Mouse (Mus musculus) megakaryocyte, embryonic 14.5 days (primary cell): ENCODE measurements around the gene Plxnc1. TPM values are rescaled to one million over a fixed set of nuclear protein-coding genes. Genes with fewer than 3 reads are reported as not detected.

Experiments used
- H3K27me3 ChIP-seq: replicated peaks from 2 replicates; pipeline ENCODE3; 2012; ENCODE audit warnings: inconsistent platforms
- H3K36me3 ChIP-seq: replicated peaks from 2 replicates; pipeline ENCODE3; 2012; ENCODE audit warnings: low read length, inconsistent platforms, mixed read lengths
- H3K4me1 ChIP-seq: 2 replicates; pipeline ENCODE4 v1.6.1; 2012; ENCODE audit warnings: inconsistent platforms
- H3K4me3 ChIP-seq: replicated peaks from 2 replicates; pipeline ENCODE3; 2012; ENCODE audit warnings: moderate library complexity, mild to moderate bottlenecking, inconsistent platforms
- H3K9me3 ChIP-seq: 2 replicates; pipeline ENCODE4 v1.6.1; 2012; ENCODE audit warnings: inconsistent platforms
- FLI1 ChIP-seq: IDR thresholded peaks from 2 replicates; pipeline ENCODE4 v1.6.1; 2012; ENCODE audit warnings: low read length, inconsistent platforms, mixed read lengths
- GATA1 ChIP-seq: IDR thresholded peaks from 3 replicates; pipeline ENCODE4 v1.6.1; 2012; ENCODE audit warnings: mixed read lengths, low read length, inconsistent platforms, borderline replicate concordance
- polyA plus RNA-seq: library from polyadenylated mRNA; stranded (reverse); fragments of >175 nt; gene quantifications from 2 replicates; pipeline ENCODE4 v1.2.3, GENCODE M21; 2012; ENCODE audit warnings: low replicate concordance; ENCODE audit not compliant: insufficient read depth

The Plxnc1 gene
- polyA plus RNA-seq, result 3.7 and 6.1 TPM in 2 replicates

DNA sequence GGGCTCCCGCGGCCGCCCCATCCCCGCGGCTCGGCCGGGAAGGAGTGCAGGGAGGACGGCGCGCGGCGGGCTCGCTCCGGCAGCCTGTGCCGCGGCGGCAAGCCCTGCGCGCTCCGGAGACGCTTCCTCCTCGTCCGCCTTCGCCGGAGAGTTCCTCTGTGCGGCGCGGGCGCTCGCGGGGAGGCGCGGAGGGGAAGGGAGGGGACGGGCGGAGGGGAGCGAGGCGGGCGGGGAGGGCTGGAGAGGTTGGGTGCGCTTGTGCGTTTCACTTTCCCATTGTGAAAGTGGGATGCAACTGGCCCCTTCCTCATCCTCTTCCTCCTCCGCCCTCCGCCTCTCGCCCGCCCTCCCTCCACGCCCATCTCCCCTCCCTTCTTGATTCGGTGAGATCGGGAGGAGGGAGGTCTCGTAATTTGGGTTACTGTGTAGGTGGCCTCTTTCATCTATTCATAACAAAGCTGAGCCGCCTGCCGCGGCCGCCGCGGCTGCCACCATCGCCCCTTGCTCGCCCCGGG, at the start of gene Plxnc1:
Gene Plxnc1 (minus strand): TSS at position 145 of the 515 bp plus-strand sequence.
- Histone ChIP-seq H3K4me1 (peaks cover 74% of the 10 kb centered on the region), H3K36me3 (peaks cover 12% of the 10 kb centered on the region), H3K27me3 (no peaks in the 10 kb centered on the region), H3K9me3 (no peaks in the 10 kb centered on the region), H3K4me3 (peak within 1 kb of the TSS; percentile 100)
- TF ChIP-seq FLI1, result no peak
- TF ChIP-seq GATA1, result no peak

DNA sequence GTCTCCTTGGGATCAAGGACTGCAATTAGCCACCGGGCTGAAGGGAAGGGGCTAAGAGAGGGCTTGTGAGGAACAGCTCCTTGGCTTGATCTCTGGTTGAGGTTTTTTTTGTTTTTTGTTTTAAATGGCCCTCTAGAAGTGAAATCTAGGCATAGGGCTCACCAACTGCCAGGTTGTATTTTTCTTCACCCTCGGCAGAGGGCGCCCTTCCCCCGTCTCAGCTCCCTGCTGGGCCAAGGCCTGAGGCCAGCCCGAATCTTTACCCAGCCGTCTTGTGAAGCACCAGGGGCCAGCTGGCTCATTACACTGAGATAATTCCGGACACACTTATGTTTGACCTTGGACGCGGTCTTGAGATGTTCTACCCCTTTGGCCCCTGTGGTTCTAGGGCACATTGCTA, 47.5 kb upstream of the Plxnc1 start:
- H3K27me3 ChIP-seq, result peaks cover 33% of the 10 kb centered on the region
- H3K9me3 ChIP-seq, result peaks cover 15% of the 10 kb centered on the region
- peaks cover 29% of the 10 kb centered on the region for H3K4me1 ChIP-seq
- no peaks in the 10 kb centered on the region for H3K36me3 ChIP-seq
- H3K4me3 ChIP-seq, result peak overlapping the region; percentile 83
- TF ChIP-seq GATA1, result no peak
- no peak for TF ChIP-seq FLI1

DNA sequence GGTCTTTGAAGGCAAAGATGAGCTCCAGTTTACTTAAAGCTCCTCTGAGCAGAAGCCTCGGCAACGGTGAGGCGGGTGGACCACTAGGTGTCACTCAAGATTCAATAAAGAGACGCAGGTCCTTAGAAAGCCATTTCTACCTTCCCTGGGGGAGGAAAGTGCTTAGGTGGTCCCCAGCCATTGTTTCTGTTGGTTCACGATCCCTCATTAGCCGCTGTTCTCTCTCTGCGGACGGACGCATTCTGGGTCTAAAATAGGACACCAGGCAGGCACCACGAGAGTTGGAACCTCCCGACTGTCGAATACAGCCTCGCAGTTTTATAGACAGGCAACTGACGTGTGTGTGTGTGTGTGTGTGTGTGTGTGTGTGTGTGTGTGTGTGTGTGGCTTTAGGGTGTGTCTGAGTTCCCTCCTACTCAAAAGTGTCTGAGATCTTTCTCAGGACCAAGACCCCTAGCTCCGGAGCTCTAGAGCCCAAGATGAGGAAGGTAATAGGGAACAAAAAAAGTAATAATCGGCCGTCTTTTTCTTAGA, 47.0 kb upstream of the Plxnc1 start:
- peak overlapping the region; percentile 83 for H3K4me3 ChIP-seq
- H3K27me3 ChIP-seq, result peaks cover 33% of the 10 kb centered on the region
- no peak for TF ChIP-seq FLI1
- TF ChIP-seq GATA1, result no peak
- H3K36me3 ChIP-seq, result no peaks in the 10 kb centered on the region
- peaks cover 10% of the 10 kb centered on the region for H3K9me3 ChIP-seq
- peaks cover 33% of the 10 kb centered on the region for H3K4me1 ChIP-seq

DNA sequence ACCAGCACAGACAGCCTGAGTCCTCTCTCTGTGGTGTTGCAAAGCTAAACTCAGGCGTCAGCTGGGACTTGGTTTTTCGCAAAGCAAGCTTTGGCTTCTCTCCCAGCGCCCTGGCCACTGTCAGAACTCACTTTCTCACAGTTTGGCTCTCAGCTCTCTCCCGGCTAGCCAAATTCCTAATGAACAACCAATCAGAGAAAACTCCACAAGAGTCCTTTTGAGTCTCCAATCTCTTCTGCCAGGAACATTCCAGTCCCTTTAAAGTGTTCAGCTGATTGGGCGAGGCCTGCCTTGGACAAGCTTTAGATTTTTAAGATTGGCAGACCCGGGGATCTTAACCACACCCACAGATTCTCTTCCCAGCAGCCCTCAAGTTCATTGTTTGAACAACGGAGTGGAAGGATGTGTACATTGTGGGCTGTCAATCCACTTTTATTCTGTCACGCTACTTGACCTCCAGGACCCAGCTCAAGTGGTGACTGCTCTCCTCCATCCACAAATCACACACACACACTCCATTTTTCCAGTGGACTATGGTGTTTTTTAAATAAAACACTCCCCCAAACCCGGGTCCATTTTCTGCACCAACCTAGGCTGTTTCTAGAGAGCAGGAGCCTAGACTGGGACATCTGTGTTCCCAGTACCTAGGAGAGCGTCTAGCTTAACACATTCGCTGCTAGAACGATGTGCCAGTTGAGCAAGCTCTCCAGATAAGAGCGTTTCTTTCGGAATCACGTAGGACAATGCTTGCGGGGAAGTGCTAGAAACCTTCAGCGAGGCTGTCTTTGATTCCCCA, 46.3 kb upstream of the Plxnc1 start:
- Histone ChIP-seq H3K36me3 (no peaks in the 10 kb centered on the region), H3K27me3 (peaks cover 33% of the 10 kb centered on the region), H3K9me3 (peaks cover 5% of the 10 kb centered on the region; the same call in 1 of the 2 replicates), H3K4me1 (peaks cover 33% of the 10 kb centered on the region), H3K4me3 (peak overlapping the region; percentile 83)
- TF ChIP-seq GATA1 (no peak), FLI1 (no peak)

- no peak overlapping the region for H3K4me3 ChIP-seq
- no peaks in the 10 kb centered on the region for H3K36me3 ChIP-seq
- TF ChIP-seq FLI1 (no peak), GATA1 (no peak)
- peaks cover 14% of the 10 kb centered on the region for H3K9me3 ChIP-seq
- H3K4me1 ChIP-seq, result peaks cover 30% of the 10 kb centered on the region
- H3K27me3 ChIP-seq, result peaks cover 31% of the 10 kb centered on the region
Observed at GRCm38 (mm10) chr10:94989321-94989720, 44.7 kb upstream of the Plxnc1 start.

GRCm38 (mm10) chr10:94985103-94985502, 40.5 kb upstream of the Plxnc1 start:
- Histone ChIP-seq H3K27me3 (peaks cover 24% of the 10 kb centered on the region), H3K36me3 (no peaks in the 10 kb centered on the region), H3K9me3 (peaks cover 43% of the 10 kb centered on the region), H3K4me1 (peaks cover 15% of the 10 kb centered on the region), H3K4me3 (no peak overlapping the region)
- TF ChIP-seq GATA1 (no peak), FLI1 (no peak)

DNA sequence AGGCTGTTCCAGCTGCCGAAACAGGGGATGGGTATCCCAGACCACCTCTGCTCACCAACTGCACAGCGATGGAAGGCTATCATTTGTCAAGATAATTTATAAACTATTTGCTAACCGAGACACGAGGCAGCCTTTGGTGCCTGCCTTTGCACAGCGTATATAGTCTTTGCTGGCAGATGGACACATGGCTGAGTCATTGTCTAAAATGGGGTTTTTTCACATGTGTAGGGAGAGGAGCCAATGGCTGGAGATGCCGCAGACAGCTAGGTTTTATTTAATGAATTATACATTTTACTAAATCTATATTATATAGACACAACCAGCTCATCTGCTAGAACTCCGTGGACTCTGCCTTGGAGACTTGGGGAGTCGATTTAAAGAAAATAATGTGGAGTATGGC, 37.9 kb upstream of the Plxnc1 start:
- peaks cover 8% of the 10 kb centered on the region for H3K4me1 ChIP-seq
- peaks cover 43% of the 10 kb centered on the region for H3K9me3 ChIP-seq
- no peak overlapping the region for H3K4me3 ChIP-seq
- H3K27me3 ChIP-seq, result peaks cover 12% of the 10 kb centered on the region
- H3K36me3 ChIP-seq, result no peaks in the 10 kb centered on the region
- no peak for TF ChIP-seq GATA1
- no peak for TF ChIP-seq FLI1

- no peak overlapping the region for H3K4me3 ChIP-seq
- peaks cover 12% of the 10 kb centered on the region for H3K27me3 ChIP-seq
- no peak for TF ChIP-seq GATA1
- H3K9me3 ChIP-seq, result peaks cover 43% of the 10 kb centered on the region
- no peaks in the 10 kb centered on the region for H3K36me3 ChIP-seq
- H3K4me1 ChIP-seq, result peaks cover under 1% of the 10 kb centered on the region; the same call in 1 of the 2 replicates
Observed at GRCm38 (mm10) chr10:94981466-94982138, 37.0 kb upstream of the Plxnc1 start.

DNA sequence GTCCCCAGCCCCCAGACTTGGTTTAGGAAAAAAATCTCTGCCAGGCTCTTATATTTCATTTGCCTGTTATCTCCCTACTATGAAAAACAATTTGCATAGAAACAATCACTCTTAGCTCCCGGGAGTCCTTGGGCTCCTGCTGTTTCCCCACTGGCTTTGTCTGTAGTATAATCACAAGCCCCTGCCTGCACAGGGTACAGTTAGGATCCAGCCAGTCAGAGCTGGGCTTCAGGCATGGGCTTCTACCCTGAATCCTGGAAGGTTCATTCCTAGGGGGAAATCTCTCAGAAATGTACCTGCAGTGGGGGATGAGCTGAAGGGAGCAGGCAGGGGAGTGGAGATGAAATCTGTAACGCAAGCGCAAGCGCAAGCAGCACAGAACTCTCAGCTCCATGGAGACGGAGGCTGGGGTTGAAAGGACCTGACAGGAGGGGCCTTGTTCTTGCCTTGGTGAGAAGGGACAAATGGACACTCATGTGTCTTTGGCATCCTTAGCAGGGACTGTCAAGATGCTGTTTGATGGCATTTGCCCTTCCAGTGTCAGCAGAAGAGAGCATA, 33.7 kb upstream of the Plxnc1 start:
- no peak for TF ChIP-seq FLI1
- no peak for TF ChIP-seq GATA1
- no peaks in the 10 kb centered on the region for H3K36me3 ChIP-seq
- H3K4me3 ChIP-seq, result no peak overlapping the region
- peaks cover 13% of the 10 kb centered on the region for H3K27me3 ChIP-seq
- peaks cover 24% of the 10 kb centered on the region for H3K9me3 ChIP-seq
- H3K4me1 ChIP-seq, result peaks cover 18% of the 10 kb centered on the region
